Mouse (Mus musculus): Measurements from ENCODE around the gene Carmil1.

The Carmil1 gene

DNA sequence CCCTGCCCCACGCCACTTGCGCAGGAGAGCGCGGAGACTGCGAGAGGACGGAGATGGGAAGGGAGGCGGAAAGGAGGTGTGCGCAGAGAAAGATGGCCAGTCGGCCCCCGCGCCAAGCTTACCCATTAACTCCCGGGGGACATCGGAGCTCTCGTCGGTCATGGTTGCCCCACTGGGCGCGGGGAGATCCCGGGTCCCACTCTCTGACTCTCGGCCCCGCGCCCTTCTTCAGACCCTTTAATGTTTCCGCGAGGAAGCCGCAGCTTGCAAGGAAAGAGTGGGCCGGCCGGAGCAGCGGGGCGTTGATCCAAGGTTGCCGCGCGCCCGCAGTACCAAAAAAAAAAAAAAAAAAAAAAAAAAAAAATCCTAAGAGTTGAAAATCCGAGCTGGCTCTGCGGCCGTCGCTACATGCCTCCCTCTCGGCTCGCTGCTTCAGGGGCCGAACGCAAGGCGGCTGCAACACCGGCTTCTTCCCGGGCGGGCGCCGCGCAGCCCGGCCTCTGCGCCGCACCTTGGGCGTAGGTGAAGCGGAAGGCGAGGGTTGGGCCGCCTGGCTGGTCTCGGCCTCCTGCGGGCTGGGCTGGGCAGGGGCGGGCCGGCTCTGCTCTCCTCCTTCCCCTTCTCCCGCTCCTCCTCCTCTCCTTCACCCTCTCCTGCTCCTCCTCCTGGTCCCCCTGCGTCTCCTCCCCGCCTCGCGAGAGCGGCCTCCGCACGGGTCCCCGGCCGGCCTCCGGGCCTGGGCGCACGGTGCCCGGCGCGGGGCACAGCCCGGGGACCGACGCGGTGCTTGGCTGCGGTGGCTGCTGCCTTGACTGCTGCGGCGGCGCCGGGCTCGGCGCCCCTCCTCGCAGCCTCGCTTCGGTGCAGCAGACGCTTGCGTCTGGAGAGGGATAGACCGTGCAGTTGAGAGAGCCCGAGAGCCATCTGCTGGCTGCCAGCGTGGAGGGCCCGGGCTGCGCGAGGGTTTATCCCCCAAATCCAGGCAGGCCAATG, at the start of gene Carmil1:
Carmil1 (minus strand) TSS at position 357 of the 993 bp plus-strand sequence.
- peak; percentile 80 to 84 for DNase-seq (ENCODE audit: low spot score in 2 of 2)

DNA sequence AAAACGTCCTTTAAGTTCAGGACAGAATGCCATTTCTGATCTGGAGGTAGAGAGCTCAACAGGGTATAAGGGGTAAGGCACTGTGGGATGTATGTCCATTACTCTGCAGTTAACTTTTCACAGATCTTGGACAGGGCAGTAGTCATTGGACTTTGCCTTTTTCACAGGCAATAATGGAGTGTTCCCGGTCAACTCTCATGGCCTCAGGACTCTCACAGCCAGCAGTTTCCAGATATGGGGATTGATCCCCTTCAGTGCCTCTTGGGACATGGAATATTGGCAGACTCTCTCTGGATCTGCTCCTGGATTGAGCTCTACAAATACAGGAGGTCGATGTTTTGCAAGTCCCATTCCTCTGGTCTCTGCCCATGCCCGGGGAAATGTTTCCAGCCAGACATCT, 49.5 kb upstream of the Carmil1 start:
- DNase-seq (ENCODE audit: low spot score in 2 of 2): no peak

DNA sequence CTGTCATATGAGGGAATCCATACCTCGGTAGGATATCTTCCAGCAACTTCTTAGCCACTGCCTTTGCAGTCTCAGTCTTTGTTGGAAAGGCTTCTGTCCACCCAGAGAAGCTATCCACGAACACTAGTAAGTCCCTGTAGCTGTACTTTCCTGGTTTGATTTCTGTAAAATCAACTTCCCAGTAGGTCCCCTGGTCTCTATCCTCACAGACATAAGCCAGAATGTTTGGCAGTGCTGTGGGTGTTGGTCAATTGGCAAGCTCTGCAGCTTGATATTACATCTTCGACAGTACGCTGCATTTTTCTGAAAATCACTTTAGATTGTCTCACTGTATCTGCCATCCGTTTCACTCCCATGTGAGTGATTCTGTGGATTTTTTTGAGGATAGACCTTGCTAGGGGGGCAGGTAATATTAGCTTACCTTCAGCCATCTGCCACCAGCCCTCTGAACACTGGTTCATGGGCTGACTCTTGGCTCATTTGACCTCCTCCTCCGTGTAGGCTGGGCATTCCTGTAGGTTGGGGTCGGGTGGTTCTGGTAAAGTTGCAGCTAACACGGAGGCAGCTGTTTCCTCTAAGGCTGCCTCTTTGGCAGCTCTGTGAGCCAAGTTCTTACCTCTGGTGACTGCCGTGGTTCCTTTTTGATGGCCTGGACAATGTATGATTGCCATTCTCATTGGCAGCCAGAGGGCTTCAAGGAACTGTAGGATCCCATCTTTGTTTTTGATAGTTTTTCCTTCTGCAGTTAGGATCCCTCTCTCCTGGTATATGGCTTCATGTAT, 47.6 kb upstream of the Carmil1 start:
- no peak for DNase-seq (ENCODE audit: low spot score in 2 of 2)

DNA sequence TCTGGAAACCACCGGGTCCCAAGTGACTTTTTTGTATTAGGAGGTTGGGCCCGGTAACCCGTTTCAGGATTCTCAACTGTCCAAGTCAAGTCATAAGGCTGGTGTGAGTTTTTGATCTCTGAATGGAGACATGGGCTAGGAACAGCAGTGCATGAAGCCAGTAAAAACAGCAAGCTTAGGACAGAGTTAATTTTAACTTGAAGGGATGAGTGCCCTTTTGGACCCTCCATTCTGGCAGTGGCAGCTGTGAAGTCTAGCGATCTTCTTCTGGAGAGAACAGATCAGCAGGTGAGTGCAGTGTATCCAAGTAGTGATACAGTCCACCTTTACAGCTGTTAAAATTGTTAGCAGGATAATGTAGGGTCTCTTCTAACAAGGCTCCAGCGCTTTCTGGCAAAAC, 46.6 kb upstream of the Carmil1 start, which contains the start of gene Cmah:
Cmah (plus strand) TSS at position 204 of the 400 bp plus-strand sequence.
- no peak for DNase-seq (ENCODE audit: low spot score in 2 of 2)

DNA sequence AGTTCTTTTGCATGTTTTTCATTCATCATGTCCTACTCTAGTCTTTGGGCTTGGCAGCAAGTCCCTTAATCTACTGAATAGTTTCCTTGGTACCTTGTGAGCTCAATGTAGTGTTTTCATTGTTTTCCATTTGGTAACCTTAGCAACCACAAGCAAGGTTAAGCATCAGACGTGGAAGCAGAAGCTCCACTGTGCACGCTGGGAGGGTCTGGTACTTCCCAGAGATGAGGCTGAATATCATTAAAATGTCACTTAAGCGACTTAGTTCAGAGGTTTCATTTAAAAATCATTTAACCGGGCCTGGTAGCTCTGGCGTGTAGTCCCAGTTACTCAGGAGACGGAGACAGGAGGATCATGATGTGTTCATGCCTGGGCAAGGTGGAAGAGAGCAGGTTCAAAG, 40.7 kb upstream of the Carmil1 start:
- no peak for DNase-seq (ENCODE audit: low spot score in 2 of 2)

DNA sequence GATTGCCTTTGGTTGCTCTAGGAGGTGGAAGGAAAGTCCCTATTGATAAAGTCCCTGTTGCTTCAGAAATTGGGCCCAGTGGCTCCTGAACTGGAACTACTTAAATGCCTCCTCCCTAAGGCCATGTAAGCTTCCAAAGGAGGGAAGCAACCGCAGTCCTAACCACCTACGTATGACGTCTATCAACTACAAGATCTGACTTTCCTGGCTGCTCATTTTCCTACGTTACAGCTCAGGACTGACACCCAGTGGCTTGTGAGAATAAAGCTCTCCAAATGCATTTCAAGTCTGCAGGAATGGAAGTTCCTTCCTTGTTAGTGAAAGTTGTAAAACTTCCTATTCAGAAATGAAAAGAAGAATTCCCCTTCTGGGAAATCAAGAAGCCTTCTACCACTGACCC, 38.0 kb upstream of the Carmil1 start:
- no peak for DNase-seq (ENCODE audit: low spot score in 2 of 2)

DNA sequence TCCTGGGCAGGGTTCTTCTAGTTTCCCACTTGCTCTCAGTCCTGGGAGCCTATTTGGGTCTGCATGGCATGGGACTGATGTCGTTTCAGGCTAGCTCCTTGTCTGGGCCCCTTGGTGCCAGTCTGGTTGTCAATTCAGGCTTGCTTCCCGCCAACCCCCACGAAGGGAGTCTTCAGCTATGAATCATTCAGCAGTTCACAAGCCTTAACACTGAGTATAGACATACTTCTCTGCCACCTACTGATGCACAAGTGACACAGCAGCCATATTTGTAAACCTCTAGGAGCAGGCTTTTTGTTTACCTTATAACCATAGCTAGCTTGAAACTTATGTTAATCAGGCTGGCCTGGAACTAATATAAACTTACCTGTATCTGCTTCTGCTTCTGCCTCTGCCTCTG, 36.0 kb upstream of the Carmil1 start:
- no peak for DNase-seq (ENCODE audit: low spot score in 2 of 2)

DNA sequence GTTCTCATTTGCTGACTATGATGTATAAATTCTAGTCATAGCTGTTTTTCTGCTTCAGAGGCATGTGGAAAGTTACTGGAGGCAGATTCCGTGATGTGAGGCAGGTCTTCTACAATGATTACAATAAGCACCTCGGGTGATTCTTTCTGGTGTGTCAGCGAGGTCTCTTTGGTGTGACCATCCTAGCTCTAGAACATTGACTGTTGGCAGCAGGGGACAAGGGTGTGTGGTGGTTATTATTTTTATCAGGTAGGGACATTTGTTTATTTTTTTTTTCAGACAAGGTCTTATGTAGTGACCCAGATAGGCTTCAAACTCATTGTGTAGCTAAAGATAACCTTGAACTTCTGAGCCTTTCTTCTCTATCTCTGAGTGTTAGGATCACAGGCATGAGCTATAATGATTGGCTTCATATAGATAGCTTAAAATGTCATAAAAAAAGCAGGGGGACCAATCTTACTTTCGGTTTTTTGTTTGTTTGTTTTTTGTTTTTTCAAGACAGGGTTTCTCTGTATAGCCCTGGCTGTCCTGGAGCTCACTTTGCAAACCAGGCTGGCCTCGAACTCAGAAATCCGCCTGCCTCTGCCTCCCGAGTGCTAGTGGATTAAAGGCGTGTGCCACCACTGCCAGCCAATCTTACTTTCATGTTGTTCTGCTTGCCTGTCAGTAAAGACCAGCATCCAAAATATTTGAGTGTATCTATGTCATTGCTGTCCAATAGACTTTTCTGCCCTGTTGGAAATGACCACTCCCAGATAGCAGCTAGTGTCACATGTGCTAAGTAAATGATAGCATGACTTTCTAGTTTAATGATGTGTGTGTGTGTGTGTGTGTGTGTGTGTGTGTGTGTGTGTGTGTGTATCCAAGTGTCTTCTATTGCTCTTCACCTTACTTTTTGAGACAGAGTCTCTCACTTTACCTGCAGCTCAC, 30.7 kb upstream of the Carmil1 start:
- DNase-seq (ENCODE audit: low spot score in 2 of 2): no peak

DNA sequence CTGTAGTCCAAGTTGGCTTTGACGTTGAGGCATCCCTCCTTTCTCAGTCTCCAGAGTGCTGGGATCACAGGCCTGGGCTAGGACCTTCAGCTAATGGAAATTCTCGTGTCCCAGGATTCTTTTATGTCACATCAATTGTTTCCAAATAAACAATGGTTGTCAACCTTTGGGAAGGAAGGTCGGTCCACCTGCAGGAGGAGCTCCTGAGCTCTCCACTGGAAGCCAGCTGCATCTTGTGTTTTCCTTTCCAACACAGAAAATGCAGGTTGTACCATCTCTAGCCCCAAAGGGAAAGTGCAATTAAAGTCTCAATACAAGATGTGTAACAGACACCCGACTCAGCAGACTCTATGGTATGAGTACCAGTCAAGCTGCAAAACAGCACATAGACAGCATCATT, 25.7 kb upstream of the Carmil1 start:
- no peak for DNase-seq (ENCODE audit: low spot score in 2 of 2)

DNA sequence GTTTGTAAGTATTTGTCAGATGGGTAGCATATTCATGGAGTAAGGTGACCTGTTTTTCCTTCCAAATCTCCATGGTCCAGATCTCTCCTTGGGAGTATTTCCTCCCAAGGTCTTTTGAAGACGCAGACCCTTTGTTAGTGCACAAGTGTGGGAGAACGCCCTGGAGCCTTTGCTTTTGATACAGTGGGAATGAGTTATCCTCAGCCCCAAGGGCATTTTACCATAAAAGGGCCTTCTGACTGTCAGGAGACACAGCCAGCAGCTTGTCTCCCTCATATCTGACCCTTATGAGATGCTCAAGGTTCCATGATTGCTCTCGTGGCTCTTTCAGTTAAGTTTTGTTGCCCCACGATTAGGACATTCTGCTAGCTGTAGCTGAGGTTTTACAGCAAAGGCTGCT, 24.9 kb upstream of the Carmil1 start:
- DNase-seq (ENCODE audit: low spot score in 2 of 2): no peak

DNA sequence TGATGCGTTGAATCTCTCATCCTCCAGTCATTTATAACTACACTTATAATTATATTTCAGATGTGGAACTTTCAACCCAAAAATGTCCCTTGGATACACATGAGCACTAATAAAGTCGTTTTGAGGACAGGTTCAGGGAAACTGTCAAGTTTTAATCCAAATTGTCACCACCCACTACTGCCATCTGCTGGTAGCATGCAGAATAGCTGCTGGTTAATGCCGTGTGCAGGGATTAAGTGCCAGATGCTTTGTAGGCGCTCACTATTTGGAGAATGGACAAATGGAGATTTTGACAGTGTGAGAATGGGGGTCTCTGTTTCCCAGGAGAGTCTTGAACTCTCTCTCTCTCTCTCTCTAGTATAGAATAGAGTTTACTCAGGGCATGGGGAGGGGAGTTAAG, 16.7 kb upstream of the Carmil1 start:
- no peak for DNase-seq (ENCODE audit: low spot score in 2 of 2)

DNA sequence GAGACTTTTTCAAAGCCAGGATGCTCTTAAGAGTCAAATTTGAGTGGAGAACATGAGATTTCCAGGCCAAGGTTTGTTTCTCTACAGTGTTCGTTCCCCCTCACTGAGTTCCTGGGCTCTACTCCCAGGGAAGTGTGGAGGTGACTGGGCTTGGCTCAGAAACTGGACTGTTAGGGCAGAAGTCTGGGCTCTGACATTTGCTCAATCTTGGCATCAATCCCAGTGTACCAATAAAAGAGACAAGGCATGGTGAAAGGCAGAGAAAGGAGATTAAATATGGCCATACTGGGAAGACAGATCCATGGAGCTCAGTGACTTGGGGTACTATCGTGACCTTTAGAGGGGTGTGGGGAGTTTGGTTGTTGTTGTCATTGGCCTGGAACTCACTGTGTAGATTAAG, 6.8 kb upstream of the Carmil1 start:
- no peak for DNase-seq (ENCODE audit: low spot score in 2 of 2)

DNA sequence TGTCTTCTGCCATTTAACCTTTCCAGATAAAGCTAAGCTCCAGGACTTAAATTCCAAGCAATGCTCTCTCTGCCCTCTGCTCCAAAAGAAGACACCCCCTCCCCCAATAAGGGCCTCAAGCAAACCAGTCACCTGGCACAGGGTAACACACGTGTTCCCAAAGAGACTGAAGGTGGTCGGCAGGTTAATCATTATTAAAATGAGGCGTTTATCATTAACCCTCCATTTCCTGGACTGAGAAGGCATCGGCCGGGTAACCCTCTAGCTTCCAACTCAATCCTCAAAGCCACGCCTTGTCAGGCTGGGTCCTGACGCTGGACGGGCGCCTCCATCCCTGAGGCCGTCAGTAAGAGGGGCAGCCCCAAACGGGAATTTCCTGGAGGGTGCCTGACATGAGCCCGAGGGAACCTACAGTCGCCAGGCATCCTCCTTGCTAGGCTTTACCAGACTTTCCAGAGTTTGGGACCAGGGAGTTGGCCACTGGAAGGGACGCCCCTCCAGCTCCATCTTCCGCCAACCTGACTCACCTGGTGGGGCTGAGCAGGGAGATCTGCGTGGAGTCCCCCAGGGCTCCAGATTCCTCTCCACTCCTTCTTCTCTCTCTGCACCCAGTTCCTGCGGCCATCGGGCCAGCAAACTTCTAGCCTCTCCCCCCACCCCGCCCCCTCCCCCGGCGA, 695 bp downstream of the Carmil1 start:
- DNase-seq (ENCODE audit: low spot score in 2 of 2): peak in 1 of 2 experiments; percentile 17

DNA sequence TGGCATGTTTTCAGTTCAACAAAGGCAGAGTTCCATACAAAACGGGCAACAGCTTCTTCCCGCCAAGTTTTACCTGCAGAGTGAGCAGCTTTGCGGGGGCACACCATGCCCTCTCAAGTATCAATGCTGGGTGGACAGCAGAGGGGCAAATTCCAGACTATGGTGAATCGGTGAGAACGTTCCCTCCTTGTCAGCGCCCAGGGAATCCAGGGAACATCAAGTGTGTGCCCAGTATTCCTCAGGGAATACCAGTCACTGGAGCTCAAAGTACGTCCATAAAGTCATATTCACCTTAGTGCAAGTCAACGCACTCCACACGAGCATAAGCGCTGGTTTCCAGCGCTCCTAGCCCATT, 1.2 kb downstream of the Carmil1 start:
- DNase-seq (ENCODE audit: low spot score in 2 of 2): no peak

DNA sequence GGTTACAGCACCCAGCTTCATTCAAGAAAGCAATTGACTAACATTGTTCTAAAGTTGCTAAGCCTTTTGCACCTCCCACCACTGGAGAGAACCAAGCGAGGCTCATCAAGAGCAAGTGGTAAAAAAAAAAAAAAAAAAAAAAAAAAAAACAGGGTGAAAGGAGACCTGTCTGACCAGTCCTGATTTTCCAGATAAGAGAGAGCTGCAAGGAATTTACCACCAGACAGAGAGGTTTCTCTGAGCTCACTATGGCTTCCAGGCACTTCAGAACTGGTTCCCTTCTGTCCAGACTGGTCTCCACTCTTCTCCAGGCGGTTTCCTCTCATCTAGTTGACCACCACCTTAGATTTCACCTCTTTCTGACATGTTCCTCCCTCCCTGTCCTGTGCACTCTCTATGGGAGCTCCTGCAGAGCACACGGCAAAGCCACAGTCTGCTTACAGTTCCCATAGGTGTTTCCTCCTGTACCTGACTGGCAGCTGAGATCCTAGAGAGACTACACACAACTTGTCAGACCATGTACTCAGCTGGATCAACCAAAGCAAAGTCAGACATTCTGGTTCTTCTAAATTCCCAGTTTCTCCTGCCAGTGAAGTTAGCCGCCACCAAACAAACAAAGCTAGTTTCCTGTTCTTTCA, 7.7 kb downstream of the Carmil1 start:
- no peak for DNase-seq (ENCODE audit: low spot score in 2 of 2)

DNA sequence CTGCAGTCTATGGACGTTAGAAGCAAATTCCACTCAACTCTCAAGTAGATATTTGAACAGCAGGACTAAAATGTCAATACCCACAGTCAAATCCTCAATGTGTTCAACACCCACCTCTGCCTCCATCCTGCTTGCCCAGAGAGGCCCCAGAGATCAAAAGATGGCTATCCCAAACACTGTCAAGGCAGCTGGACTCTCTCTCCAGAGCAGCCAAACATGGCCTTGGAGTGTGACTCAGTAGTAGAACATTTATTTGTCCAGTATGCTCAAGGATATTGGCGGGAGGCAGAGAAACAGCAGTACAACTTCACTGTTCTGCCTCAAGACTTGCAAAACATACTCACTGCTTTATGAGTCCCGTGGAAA, 11.5 kb downstream of the Carmil1 start:
- no peak for DNase-seq (ENCODE audit: low spot score in 2 of 2)

DNA sequence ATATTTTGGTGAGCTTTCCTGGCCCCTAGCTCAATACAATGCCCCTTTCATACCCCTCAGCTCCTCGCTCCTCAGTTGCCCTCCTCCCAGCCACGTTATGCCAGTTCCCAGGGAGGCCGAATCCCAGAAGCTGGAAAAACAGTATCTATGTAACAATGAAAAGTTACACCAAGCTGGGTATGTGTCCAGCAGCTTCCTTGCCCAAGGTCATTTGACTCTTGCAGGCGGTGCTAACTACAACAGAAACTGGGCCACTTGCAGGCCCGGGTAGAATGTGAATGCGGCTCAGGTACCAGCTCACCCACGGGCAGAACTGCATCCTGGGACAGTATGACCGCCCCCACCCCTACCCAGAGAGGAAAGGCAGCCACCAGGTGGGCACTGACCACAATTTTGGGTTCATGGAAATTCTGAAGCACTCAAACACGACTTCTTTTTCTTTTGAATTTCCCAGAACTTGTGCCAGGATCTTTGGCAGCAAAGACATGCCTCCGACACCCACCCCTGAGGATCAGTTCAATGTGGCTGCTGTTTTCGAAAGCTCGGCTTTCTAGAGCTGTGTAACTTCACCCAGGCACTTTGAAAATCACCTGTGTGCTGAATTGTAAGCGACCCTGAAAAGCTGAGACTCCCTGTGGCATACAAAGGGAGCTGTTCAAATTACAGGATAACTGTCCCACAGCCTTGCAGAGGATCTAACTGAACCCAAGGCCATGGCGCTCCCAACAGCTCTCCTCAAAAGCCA, 12.1 kb downstream of the Carmil1 start:
- DNase-seq (ENCODE audit: low spot score in 2 of 2): no peak

DNA sequence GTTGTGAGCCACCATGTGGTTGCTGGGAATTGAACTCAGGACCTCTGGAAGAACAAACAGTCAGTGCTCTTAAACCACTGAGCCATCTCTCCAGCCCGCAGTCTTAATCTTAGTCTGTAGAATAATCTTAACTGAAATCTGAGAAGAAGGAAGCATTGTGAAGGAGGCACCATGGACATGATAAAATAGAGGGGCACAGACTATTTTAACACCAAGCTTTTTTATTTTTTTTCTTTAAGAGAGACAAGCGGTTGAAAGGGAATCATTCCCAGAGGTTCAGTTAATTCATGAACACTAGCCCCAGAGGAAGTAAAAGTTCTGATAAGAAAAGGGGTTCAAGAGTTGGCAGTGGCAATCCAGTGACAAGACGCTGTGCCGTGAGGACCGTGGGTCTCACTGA, 15.8 kb downstream of the Carmil1 start:
- DNase-seq (ENCODE audit: low spot score in 2 of 2): no peak

DNA sequence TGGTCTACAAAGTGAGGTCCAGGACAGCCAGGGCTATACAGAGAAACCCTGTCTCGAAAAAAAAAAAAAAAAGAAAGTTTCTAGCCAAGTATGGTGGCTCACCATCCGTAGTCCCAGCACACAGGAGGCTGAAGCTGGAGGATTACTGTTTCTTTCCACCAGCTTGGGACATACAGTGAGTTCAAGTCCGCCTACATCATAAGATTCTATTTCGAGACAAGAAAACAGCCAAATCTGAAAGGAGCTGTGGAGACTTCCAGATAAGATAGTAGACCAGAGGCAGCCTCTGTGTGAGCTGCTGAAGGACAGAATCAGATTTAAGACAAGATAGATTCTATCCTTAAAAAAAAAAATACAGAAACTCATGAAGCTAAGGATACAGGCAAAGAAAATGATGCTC, 17.0 kb downstream of the Carmil1 start:
- DNase-seq (ENCODE audit: low spot score in 2 of 2): no peak
